Mouse (Mus musculus) bone marrow macrophage, adult 2 months (primary cell): ENCODE measurements at regions not wholly inside any gene's neighbourhood (a gene's known extent, or its start where the extent isn't known, plus 50 kb on each side); places are given as distances from the start of the nearest gene placed in this dataset.

Source experiments
- CTCF ChIP-seq: IDR thresholded peaks from 2 replicates; pipeline ENCODE4 v1.5.1; 2012; ENCODE audit warnings: low read depth, mild to moderate bottlenecking, low read length, moderate library complexity
- POLR2A ChIP-seq: IDR thresholded peaks from 2 replicates; pipeline ENCODE4 v1.6.1; 2012; ENCODE audit warnings: mild to moderate bottlenecking, low read depth, low read length, borderline replicate concordance

GRCm38 (mm10) chr7:117065771-117066170, 315.0 kb upstream of the Xylt1 start:
- TF ChIP-seq CTCF: no peak
- no peak for TF ChIP-seq POLR2A
